Mouse (Mus musculus) stomach, postnatal 0 days (tissue): ENCODE results near the gene Rita1. TPM values are rescaled to one million over a fixed set of nuclear protein-coding genes. Genes with fewer than 3 reads are reported as not detected.

Experiments used
- ATAC-seq: fragments of 200-750 bp; cut with Nextera tagmentation; 2 replicates; pipeline ENCODE4 v1.8.0; 2017; ENCODE audit not compliant: low FRiP score, low TSS enrichment
- DNase-seq: peaks from one replicate; pipeline ENCODE4 v3.0.0-alpha.2; 2016; ENCODE audit warnings: low spot score
- H3K27ac ChIP-seq: fragments of 300-500 bp; sonication (generic); replicated peaks from 2 replicates; pipeline ENCODE4 v1.5.1; 2014; ENCODE audit warnings: mild to moderate bottlenecking, control low read depth
- H3K27me3 ChIP-seq: fragments of 300-500 bp; sonication (generic); 2 replicates; pipeline ENCODE4 v1.6.1; 2014; ENCODE audit warnings: low read length; ENCODE audit not compliant: control insufficient read depth, insufficient read depth
- H3K36me3 ChIP-seq: fragments of 300-500 bp; sonication (generic); 2 replicates; pipeline ENCODE4 v1.6.1; 2014; ENCODE audit warnings: low read length, mixed read lengths; ENCODE audit not compliant: control insufficient read depth, insufficient read depth
- H3K4me1 ChIP-seq: fragments of 300-500 bp; sonication (generic); replicated peaks from 2 replicates; pipeline ENCODE4 v1.6.1; 2014; ENCODE audit warnings: antibody characterized with exemption; ENCODE audit not compliant: control insufficient read depth, insufficient read depth
- H3K4me2 ChIP-seq: fragments of 300-500 bp; sonication (generic); replicated peaks from 2 replicates; pipeline ENCODE4 v1.6.1; 2014; ENCODE audit warnings: low read depth, mild to moderate bottlenecking, control low read depth, moderate library complexity
- H3K4me3 ChIP-seq: fragments of 300-500 bp; sonication (generic); 2 replicates; pipeline ENCODE4 v1.5.1; 2014; ENCODE audit warnings: low read depth, low read length, control low read depth
- H3K9ac ChIP-seq: fragments of 300-500 bp; sonication (generic); 2 replicates; pipeline ENCODE4 v1.6.1; 2014; ENCODE audit warnings: mild to moderate bottlenecking, low read length, control low read depth, mixed read lengths
- H3K9me3 ChIP-seq: fragments of 300-500 bp; sonication (generic); 2 replicates; pipeline ENCODE4 v1.6.1; 2016; ENCODE audit warnings: low read length; ENCODE audit not compliant: control insufficient read depth
- CTCF ChIP-seq: IDR thresholded peaks from 2 replicates; pipeline ENCODE4 v1.5.1; 2016; ENCODE audit warnings: antibody characterized with exemption, low read depth, mild to moderate bottlenecking, moderate library complexity
- EP300 ChIP-seq: optimal IDR thresholded peaks from 2 replicates; pipeline ENCODE3; 2016; ENCODE audit warnings: antibody characterized with exemption
- WGBS: fragments of 180-500 bp; shearing (Covaris S2); extraction: QIAGEN DNeasy Blood & Tissue Kit; methylation state at CpG from one replicate; pipeline ENCODE4 v1.1.7; 2014; 5-methylcytosine and 5-hydroxymethylcytosine counted together
- polyA plus RNA-seq: library from polyadenylated mRNA; unstranded; fragments of >200 nt; fragmentation: Nextera tagmentation; extraction: Ambion mirVana; gene quantifications from 2 replicates; pipeline ENCODE4 v1.2.1, GENCODE M21; 2015

Rita1 gene
- polyA plus RNA-seq, 1 experiment from 2014 or later = 12.1 TPM

- Histone ChIP-seq H3K4me3 (no peak overlapping the region), H3K4me1 (no peaks in the 10 kb centered on the region), H3K36me3 (peaks cover 37% of the 10 kb centered on the region), H3K9ac (no peak overlapping the region), H3K4me2 (no peak overlapping the region), H3K9me3 (no peaks in the 10 kb centered on the region), H3K27ac (no peak overlapping the region), H3K27me3 (no peaks in the 10 kb centered on the region)
- DNase-seq (no peak), ATAC-seq (no peak)
- no peak for TF ChIP-seq EP300
- TF ChIP-seq CTCF = no peak
- 95% methylated on average over 10 of the region's 10 CpGs for WGBS
Observed at GRCm38 (mm10) chr5:120624427-120624826, 12.0 kb upstream of the Rita1 start.

GRCm38 (mm10) chr5:120622198-120622851 is 9.9 kb upstream of the Rita1 start:
- WGBS = 74% methylated on average over 5 of the region's 5 CpGs
- H3K9me3 ChIP-seq = no peaks in the 10 kb centered on the region
- H3K36me3 ChIP-seq = peaks cover 39% of the 10 kb centered on the region
- no peak overlapping the region for H3K9ac ChIP-seq
- no peak overlapping the region for H3K4me2 ChIP-seq
- no peak overlapping the region for H3K27ac ChIP-seq
- no peak overlapping the region for H3K4me3 ChIP-seq
- no peaks in the 10 kb centered on the region for H3K4me1 ChIP-seq
- DNase-seq = peak; percentile 23
- H3K27me3 ChIP-seq = no peaks in the 10 kb centered on the region
- TF ChIP-seq CTCF (no peak), EP300 (no peak)
- no peak for ATAC-seq

GRCm38 (mm10) chr5:120621846-120622197 is 9.4 kb upstream of the Rita1 start:
- peaks cover 41% of the 10 kb centered on the region for H3K36me3 ChIP-seq
- H3K27ac ChIP-seq = no peak overlapping the region
- no peak overlapping the region for H3K4me3 ChIP-seq
- DNase-seq (no peak), ATAC-seq (no peak)
- H3K4me1 ChIP-seq = no peaks in the 10 kb centered on the region
- no peak overlapping the region for H3K4me2 ChIP-seq
- TF ChIP-seq CTCF (no peak), EP300 (no peak)
- H3K27me3 ChIP-seq = no peaks in the 10 kb centered on the region
- H3K9me3 ChIP-seq = no peaks in the 10 kb centered on the region
- no peak overlapping the region for H3K9ac ChIP-seq
- 85% methylated on average over 10 of the region's 10 CpGs for WGBS

GRCm38 (mm10) chr5:120621078-120621765 is 8.8 kb upstream of the Rita1 start:
- Histone ChIP-seq H3K9me3 (no peaks in the 10 kb centered on the region), H3K27ac (no peak overlapping the region), H3K4me3 (no peak overlapping the region), H3K4me2 (no peak overlapping the region), H3K4me1 (no peaks in the 10 kb centered on the region), H3K36me3 (peaks cover 41% of the 10 kb centered on the region), H3K27me3 (no peaks in the 10 kb centered on the region), H3K9ac (no peak overlapping the region)
- DNase-seq (no peak), ATAC-seq (no peak)
- 89% methylated on average over 23 of the region's 23 CpGs for WGBS
- TF ChIP-seq EP300 (no peak), CTCF (no peak)

GRCm38 (mm10) chr5:120620375-120621077 is 8.1 kb upstream of the Rita1 start:
- peak; percentile 97 for TF ChIP-seq CTCF
- no peak for TF ChIP-seq EP300
- H3K4me3 ChIP-seq = no peak overlapping the region
- no peak overlapping the region for H3K27ac ChIP-seq
- no peaks in the 10 kb centered on the region for H3K9me3 ChIP-seq
- H3K27me3 ChIP-seq = no peaks in the 10 kb centered on the region
- WGBS = 72% methylated on average over 18 of the region's 18 CpGs
- no peak overlapping the region for H3K4me2 ChIP-seq
- ATAC-seq (peak; percentile 22; the same call in 1 of the 2 replicates), DNase-seq (peak; percentile 81)
- H3K9ac ChIP-seq = no peak overlapping the region
- peaks cover 41% of the 10 kb centered on the region for H3K36me3 ChIP-seq
- H3K4me1 ChIP-seq = no peaks in the 10 kb centered on the region

- H3K9ac ChIP-seq = no peak overlapping the region
- 21% methylated on average over 5 of the region's 5 CpGs for WGBS
- no peaks in the 10 kb centered on the region for H3K27me3 ChIP-seq
- H3K36me3 ChIP-seq = peaks cover 37% of the 10 kb centered on the region
- no peaks in the 10 kb centered on the region for H3K9me3 ChIP-seq
- ATAC-seq (no peak), DNase-seq (peak; percentile 61)
- H3K4me2 ChIP-seq = no peak overlapping the region
- TF ChIP-seq CTCF (peak; percentile 84), EP300 (no peak)
- no peak overlapping the region for H3K4me3 ChIP-seq
- no peak overlapping the region for H3K27ac ChIP-seq
- H3K4me1 ChIP-seq = no peaks in the 10 kb centered on the region
Observed at GRCm38 (mm10) chr5:120619201-120619600, 6.8 kb upstream of the Rita1 start.
